8 mouse cellular contexts compared by ENCODE assay signal in the genomic region with DNA sequence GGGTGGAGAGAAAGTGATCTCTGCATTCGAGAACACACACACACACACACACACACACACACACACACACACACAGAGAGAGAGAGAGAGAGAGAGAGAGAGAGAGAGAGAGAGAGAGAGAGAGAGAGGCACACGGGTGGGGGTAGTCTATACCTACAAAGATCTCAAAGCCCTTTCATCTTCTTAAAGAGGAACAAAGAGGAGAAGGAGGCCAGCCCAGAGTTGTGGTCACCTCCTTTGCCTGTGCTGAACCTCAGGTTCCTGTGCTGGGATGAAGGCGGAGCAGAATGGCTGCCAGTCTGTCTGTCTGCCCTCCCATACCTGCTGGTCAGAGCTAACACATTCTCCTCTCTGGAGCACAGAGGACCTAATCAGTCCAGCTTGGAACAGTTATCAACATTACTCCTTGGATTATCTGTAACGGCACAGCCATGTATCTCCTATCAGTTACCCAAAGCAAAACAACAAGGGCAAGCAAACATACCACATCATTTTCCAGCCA. TPM values are rescaled to one million over a fixed set of nuclear protein-coding genes. Genes with fewer than 3 reads are reported as not detected.
DNase-seq lines count a peak whose midpoint lies in the region; ATAC-seq lines count a peak whose summit lies in the region.

No protein-coding gene starts in this region.

- DNase-seq in neural tube, embryonic 11.5 days (ENCODE audit: low spot score), result no peak
- DNase-seq in neural tube, embryonic 10.5 days (ENCODE audit: extremely low spot score, low spot score), result no peak
- peak; percentile 48 for DNase-seq in thymus, postnatal 25 days
- no peak for DNase-seq in right cerebral cortex, postnatal 4 days
- no peak for DNase-seq in cerebellum, adult 9-10 months
- DNase-seq in left cerebral cortex, adult 9 months (ENCODE audit: low spot score in 2 of 2), result no peak

- peak overlapping the region; percentile 86 for H3K27ac ChIP-seq in neural tube, embryonic 11.5 days (ENCODE audit: low read depth, low read length)
- H3K27ac ChIP-seq in forebrain, embryonic 16.5 days (ENCODE audit: low read length), result peak overlapping the region; percentile 90
- H3K27ac ChIP-seq in liver, embryonic 16.5 days (ENCODE audit: low read length), result 0 out of 2 replicates have a peak overlapping the region, but pooled peaks have one; percentile 53

- H3K4me2 ChIP-seq in neural tube, embryonic 11.5 days (ENCODE audit: low read depth), result peak overlapping the region; percentile 45
- peak overlapping the region; percentile 60 for H3K4me2 ChIP-seq in forebrain, embryonic 16.5 days (ENCODE audit: low read length)
- H3K4me2 ChIP-seq in liver, embryonic 16.5 days (ENCODE audit: low read depth, low read length), result peak overlapping the region; percentile 12; the same call in 1 of the 2 replicates

- peak overlapping the region; percentile 67 for H3K9ac ChIP-seq in neural tube, embryonic 11.5 days (ENCODE audit: low read length)
- H3K9ac ChIP-seq in forebrain, embryonic 16.5 days (replicated peaks; ENCODE audit: low read depth, low read length), result peak overlapping the region; percentile 79
- H3K9ac ChIP-seq in liver, embryonic 16.5 days (ENCODE audit: low read depth, low read length), result no peak overlapping the region

- no peaks in the 10 kb centered on the region for H3K27me3 ChIP-seq in neural tube, embryonic 11.5 days (ENCODE audit: control insufficient read depth, insufficient read depth, low read length)
- H3K27me3 ChIP-seq in forebrain, embryonic 16.5 days (replicated peaks; ENCODE audit: control insufficient read depth, insufficient read depth, low read length), result no peaks in the 10 kb centered on the region
- H3K27me3 ChIP-seq in liver, embryonic 16.5 days (ENCODE audit: control insufficient read depth, insufficient read depth, low read depth, low read length), result no peaks in the 10 kb centered on the region

- no peak for ATAC-seq in neural tube, embryonic 11.5 days (ENCODE audit: insufficient read depth, low FRiP score, low TSS enrichment)
- ATAC-seq in forebrain, embryonic 16.5 days, result peak; percentile 10
- ATAC-seq in liver, embryonic 16.5 days (ENCODE audit: low read depth), result peak; percentile 39

- no peaks in the 10 kb centered on the region for H3K36me3 ChIP-seq in neural tube, embryonic 11.5 days (ENCODE audit: control insufficient read depth, insufficient read depth, low read length)
- no peaks in the 10 kb centered on the region for H3K36me3 ChIP-seq in forebrain, embryonic 16.5 days (ENCODE audit: control insufficient read depth, insufficient read depth)
- H3K36me3 ChIP-seq in liver, embryonic 16.5 days (ENCODE audit: control insufficient read depth, insufficient read depth), result no peaks in the 10 kb centered on the region

- no peaks in the 10 kb centered on the region for H3K9me3 ChIP-seq in neural tube, embryonic 11.5 days (ENCODE audit: control insufficient read depth, low read length)
- no peaks in the 10 kb centered on the region for H3K9me3 ChIP-seq in forebrain, embryonic 16.5 days (ENCODE audit: control insufficient read depth, low read length)
- H3K9me3 ChIP-seq in liver, embryonic 16.5 days (replicated peaks; ENCODE audit: control insufficient read depth, low read length), result no peaks in the 10 kb centered on the region

- WGBS in neural tube, embryonic 11.5 days, result 48% methylated on average over 4 of the region's 4 CpGs
- WGBS in forebrain, embryonic 16.5 days, result 35% methylated on average over 4 of the region's 4 CpGs
- 16% methylated on average over 4 of the region's 4 CpGs for WGBS in liver, embryonic 16.5 days (ENCODE audit: insufficient replicate concordance)

- H3K4me3 ChIP-seq in neural tube, embryonic 11.5 days (ENCODE audit: low read depth, low read length), result no peak overlapping the region
- H3K4me3 ChIP-seq in forebrain, embryonic 16.5 days (replicated peaks; ENCODE audit: low read length), result no peak overlapping the region
- no peak overlapping the region for H3K4me3 ChIP-seq in liver, embryonic 16.5 days (ENCODE audit: low read depth, low read length)

- H3K4me1 ChIP-seq in neural tube, embryonic 11.5 days (ENCODE audit: control insufficient read depth, insufficient read depth, low read length), result peaks cover 7% of the 10 kb centered on the region
- peaks cover 17% of the 10 kb centered on the region for H3K4me1 ChIP-seq in forebrain, embryonic 16.5 days (replicated peaks; ENCODE audit: control insufficient read depth, insufficient read depth, low read length)
- peaks cover 33% of the 10 kb centered on the region for H3K4me1 ChIP-seq in liver, embryonic 16.5 days (ENCODE audit: control insufficient read depth, low read depth, low read length)

RNA-seq across cellular contexts. Expression of gene Cfap43, which starts 8.9 kb away (rescaled TPM):
- 0.09 and 0.19 TPM in 2 replicates for polyA plus RNA-seq in neural tube, embryonic 11.5 days (2014; fragmentation: Nextera tagmentation; extraction: Ambion mirVana)
- polyA plus RNA-seq in forebrain, embryonic 16.5 days (2015; fragmentation: Nextera tagmentation; extraction: Ambion mirVana), result 0.63 and 1.1 TPM in 2 replicates
- polyA plus RNA-seq in liver, embryonic 16.5 days (2015; fragmentation: Nextera tagmentation; extraction: Ambion mirVana), result 0.01 TPM in 1 of 2 replicates, not detected in the other

RNA-seq across cellular contexts. Expression of gene Itprip, which starts 8.9 kb away (rescaled TPM):
- polyA plus RNA-seq in neural tube, embryonic 11.5 days (2014; fragmentation: Nextera tagmentation; extraction: Ambion mirVana), result 15.4 and 15.8 TPM in 2 replicates
- polyA plus RNA-seq in forebrain, embryonic 16.5 days (2015; fragmentation: Nextera tagmentation; extraction: Ambion mirVana), result 6.9 and 7.2 TPM in 2 replicates
- polyA plus RNA-seq in liver, embryonic 16.5 days (2015; fragmentation: Nextera tagmentation; extraction: Ambion mirVana), result 4.0 and 4.3 TPM in 2 replicates

RNA-seq across cellular contexts. Expression of gene Cfap58, which starts 27.3 kb away (rescaled TPM):
- polyA plus RNA-seq in neural tube, embryonic 11.5 days (2014; fragmentation: Nextera tagmentation; extraction: Ambion mirVana), result 0.11 TPM in 2 replicates
- 0.27 and 0.33 TPM in 2 replicates for polyA plus RNA-seq in forebrain, embryonic 16.5 days (2015; fragmentation: Nextera tagmentation; extraction: Ambion mirVana)
- polyA plus RNA-seq in liver, embryonic 16.5 days (2015; fragmentation: Nextera tagmentation; extraction: Ambion mirVana), result not detected in 2 replicates

RNA-seq across cellular contexts. Expression of gene Gsto2, which starts 44.8 kb away (rescaled TPM):
- polyA plus RNA-seq in neural tube, embryonic 11.5 days (2014; fragmentation: Nextera tagmentation; extraction: Ambion mirVana), result 0.99 and 1.3 TPM in 2 replicates
- polyA plus RNA-seq in forebrain, embryonic 16.5 days (2015; fragmentation: Nextera tagmentation; extraction: Ambion mirVana), result 0.84 and 1.2 TPM in 2 replicates
- polyA plus RNA-seq in liver, embryonic 16.5 days (2015; fragmentation: Nextera tagmentation; extraction: Ambion mirVana), result 0.07 and 0.08 TPM in 2 replicates

RNA-seq across cellular contexts. Expression of gene Gsto1, which starts 55.4 kb away (rescaled TPM):
- 130 and 136 TPM in 2 replicates for polyA plus RNA-seq in neural tube, embryonic 11.5 days (2014; fragmentation: Nextera tagmentation; extraction: Ambion mirVana)
- 125 and 126 TPM in 2 replicates for polyA plus RNA-seq in forebrain, embryonic 16.5 days (2015; fragmentation: Nextera tagmentation; extraction: Ambion mirVana)
- 123 and 134 TPM in 2 replicates for polyA plus RNA-seq in liver, embryonic 16.5 days (2015; fragmentation: Nextera tagmentation; extraction: Ambion mirVana)
